Mouse (Mus musculus) heart, postnatal 14 days (tissue): ENCODE data around the gene Vmn1r226. TPM values are rescaled to one million over a fixed set of nuclear protein-coding genes. Genes with fewer than 3 reads are reported as not detected.

Experiments used
- DNase-seq, 2 experiments: peaks; one replicate each; pipeline ENCODE4 v3.0.0; 2021 to 2022
- intact Hi-C: fragments of 180-260 bp; cut with DNase I; formaldehyde crosslinking; loops from one replicate; pipeline ENCODE4 v1.15.1; 2025
- long read RNA-seq, 2 experiments: library from polyadenylated mRNA; stranded (forward); transcript quantifications; one replicate each; pipeline ENCODE4 v2.0.0; 2021
- total RNA-seq, 2 experiments: library from RNA; stranded (reverse); gene quantifications; 2 replicates each; pipeline ENCODE4 v1.2.3; 2021

The Vmn1r226 gene
- not detected for total RNA-seq
- long read RNA-seq, experiment 1: 0 reads
- long read RNA-seq, experiment 2: 0 reads

DNA sequence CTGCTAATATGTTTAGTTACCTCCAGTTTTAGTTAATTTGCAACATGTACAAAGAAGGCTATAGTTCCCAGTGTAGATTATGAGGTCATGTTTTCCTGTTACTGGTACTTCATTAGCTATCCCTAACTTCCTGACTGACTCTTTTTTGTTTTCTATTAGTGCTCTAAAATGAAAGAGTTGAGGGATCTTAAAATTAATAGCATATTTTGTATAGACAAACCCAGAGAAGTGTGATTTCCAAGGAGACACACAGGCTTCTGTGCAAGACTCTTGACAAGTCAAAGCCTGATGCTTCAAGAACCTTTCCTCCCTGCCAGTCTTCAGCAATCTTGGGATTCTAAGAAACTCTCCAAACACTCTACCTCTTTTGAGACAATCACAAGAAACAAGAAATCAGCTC lies at the start of gene Vmn1r226:
TSS of gene Vmn1r226 (plus strand) at position 301 of the 400 bp plus-strand sequence.
- no peak for DNase-seq
- intact Hi-C loops: no loop called here

DNA sequence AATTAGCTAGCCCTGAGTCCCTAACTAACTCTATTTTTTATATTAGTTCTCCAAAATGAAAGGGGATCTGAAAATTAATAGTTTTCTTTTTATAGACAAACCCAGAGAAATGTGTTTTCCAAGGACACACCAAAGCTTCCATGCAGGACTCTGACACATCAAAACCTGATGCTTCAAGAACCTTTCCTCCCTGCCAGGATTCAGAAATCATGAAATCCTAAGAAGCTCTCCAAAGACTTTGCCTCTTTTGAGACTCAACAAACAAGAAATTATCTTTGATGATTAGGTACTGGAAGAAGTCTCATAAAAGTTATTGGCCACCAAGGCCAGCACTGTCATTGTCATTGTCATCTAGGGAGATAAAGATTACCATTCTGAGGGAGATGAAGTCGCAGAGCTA lies 46.9 kb downstream of the Vmn1r226 start, which contains the start of gene Vmn1r227:
TSS of gene Vmn1r227 (plus strand) at position 301 of the 400 bp plus-strand sequence.
- DNase-seq: no peak
- intact Hi-C loops: no loop called here

Other genes starting within 250 kb of the Vmn1r226 start
- not detected for gene Vmn2r108, start 201.5 kb upstream of the Vmn1r226 start, total RNA-seq
- not detected for gene Vmn1r225, start 184.7 kb upstream of the Vmn1r226 start, total RNA-seq
- gene Vmn2r109, start 118.1 kb upstream of the Vmn1r226 start, total RNA-seq: not detected
- gene Vmn2r110, start 86.4 kb upstream of the Vmn1r226 start, total RNA-seq: not detected
- not detected for gene Fpr-rs3, start 58.0 kb upstream of the Vmn1r226 start, total RNA-seq
- gene Vmn1r227, start 47.0 kb downstream of the Vmn1r226 start, total RNA-seq: not detected
- gene Vmn1r228, start 103.3 kb downstream of the Vmn1r226 start, total RNA-seq: not detected
- not detected for gene Vmn1r229, start 128.7 kb downstream of the Vmn1r226 start, total RNA-seq
- gene Vmn1r230, start 157.6 kb downstream of the Vmn1r226 start, total RNA-seq: not detected
- gene Vmn1r231, start 222.2 kb downstream of the Vmn1r226 start, total RNA-seq: not detected
- not detected for gene Vmn1r232, start 236.9 kb downstream of the Vmn1r226 start, total RNA-seq